Mouse (Mus musculus) liver, embryonic 11.5 days (tissue): ENCODE results near the gene Myod1. TPM values are rescaled to one million over a fixed set of nuclear protein-coding genes. Genes with fewer than 3 reads are reported as not detected.
A peak's percentile ranks its signal among the peaks of the same experiment; 100 is the strongest.

Experiments used
- ATAC-seq: fragments of 200-750 bp; cut with Nextera tagmentation; replicated peaks from 2 replicates; pipeline ENCODE4 v1.8.0; 2017; ENCODE audit warnings: moderate number of reproducible peaks, mild to moderate bottlenecking, moderate TSS enrichment, moderate library complexity; ENCODE audit not compliant: low FRiP score
- DNase-seq: peaks from one replicate; pipeline ENCODE4 v3.0.0-alpha.2; 2017; ENCODE audit warnings: low spot score
- H3K27ac ChIP-seq: fragments of 300-500 bp; sonication (generic); 2 replicates; pipeline ENCODE4 v1.5.1; 2014; ENCODE audit warnings: mild to moderate bottlenecking, low read depth, low read length, control low read depth
- H3K27me3 ChIP-seq: fragments of 300-500 bp; sonication (generic); replicated peaks from 2 replicates; pipeline ENCODE4 v1.6.1; 2014; ENCODE audit warnings: low read length, mixed read lengths; ENCODE audit not compliant: control insufficient read depth, insufficient read depth
- H3K36me3 ChIP-seq: fragments of 300-500 bp; sonication (generic); 2 replicates; pipeline ENCODE4 v1.6.1; 2014; ENCODE audit warnings: mild to moderate bottlenecking, low read length, moderate library complexity, mixed read lengths; ENCODE audit not compliant: control insufficient read depth, insufficient read depth
- H3K4me1 ChIP-seq: fragments of 300-500 bp; sonication (generic); replicated peaks from 2 replicates; pipeline ENCODE4 v1.6.1; 2014; ENCODE audit warnings: low read length, mixed read lengths; ENCODE audit not compliant: control insufficient read depth, insufficient read depth
- H3K4me2 ChIP-seq: fragments of 300-500 bp; sonication (generic); 2 replicates; pipeline ENCODE4 v1.6.1; 2014; ENCODE audit warnings: mild to moderate bottlenecking, control low read depth, moderate library complexity
- H3K4me3 ChIP-seq: fragments of 300-500 bp; sonication (generic); 2 replicates; pipeline ENCODE4 v1.5.1; 2014; ENCODE audit warnings: low read depth, low read length, control low read depth
- H3K9ac ChIP-seq: fragments of 300-500 bp; sonication (generic); 2 replicates; pipeline ENCODE4 v1.6.1; 2014; ENCODE audit warnings: low read depth, low read length, control low read depth
- H3K9me3 ChIP-seq: fragments of 300-500 bp; sonication (generic); 2 replicates; pipeline ENCODE4 v1.6.1; 2016; ENCODE audit warnings: low read length, inconsistent platforms, mixed read lengths; ENCODE audit not compliant: control insufficient read depth
- WGBS: fragments of 180-500 bp; shearing (Covaris S2); extraction: QIAGEN DNeasy Blood & Tissue Kit; methylation state at CpG from one replicate; pipeline ENCODE4 v1.1.7; 2014; 5-methylcytosine and 5-hydroxymethylcytosine counted together
- polyA plus RNA-seq: library from polyadenylated mRNA; unstranded; fragments of >200 nt; fragmentation: Nextera tagmentation; extraction: Ambion mirVana; gene quantifications from 2 replicates; pipeline ENCODE4 v1.2.1, GENCODE M21; 2014

Myod1 gene
- polyA plus RNA-seq, 1 experiment from 2014 or later = 2.3 TPM

- 47% methylated on average over 6 of the region's 6 CpGs for WGBS
- H3K4me2 ChIP-seq = peak overlapping the region; percentile 79
- no peak overlapping the region for H3K4me3 ChIP-seq
- H3K27ac ChIP-seq = no peak overlapping the region
- no peaks in the 10 kb centered on the region for H3K9me3 ChIP-seq
- 0 out of 2 replicates have a peak, but pooled peaks cover 6% of the 10 kb centered on the region for H3K4me1 ChIP-seq
- no peaks in the 10 kb centered on the region for H3K36me3 ChIP-seq
- ATAC-seq = no peak
- peaks cover 68% of the 10 kb centered on the region for H3K27me3 ChIP-seq
- no peak overlapping the region for H3K9ac ChIP-seq
- DNase-seq = no peak
Measured at GRCm38 (mm10) chr7:46395571-46395970, 19.3 kb downstream of the Myod1 start.

GRCm38 (mm10) chr7:46396231-46396927 lies 20.1 kb downstream of the Myod1 start, which contains the start of gene Kcnc1:
Gene Kcnc1 (plus strand): TSS chr7:46396497.
- Histone ChIP-seq H3K36me3 (no peaks in the 10 kb centered on the region), H3K27ac (no peak within 1 kb of the TSS), H3K9me3 (no peaks in the 10 kb centered on the region), H3K4me1 (0 out of 2 replicates have a peak, but pooled peaks cover 6% of the 10 kb centered on the region), H3K9ac (no peak within 1 kb of the TSS), H3K4me2 (peak within 1 kb of the TSS; percentile 79), H3K27me3 (peaks cover 68% of the 10 kb centered on the region), H3K4me3 (peak within 1 kb of the TSS; percentile 49)
- under 1% methylated on average over 91 of the region's 93 CpGs for WGBS
- DNase-seq = peak; percentile 84
- peak; percentile 71 for ATAC-seq

- ATAC-seq = no peak
- Histone ChIP-seq H3K27me3 (peaks cover 68% of the 10 kb centered on the region), H3K9me3 (no peaks in the 10 kb centered on the region), H3K4me2 (peak overlapping the region; percentile 79), H3K4me1 (0 out of 2 replicates have a peak, but pooled peaks cover 6% of the 10 kb centered on the region), H3K4me3 (peak overlapping the region; percentile 49), H3K36me3 (no peaks in the 10 kb centered on the region), H3K27ac (no peak overlapping the region), H3K9ac (no peak overlapping the region)
- 3% methylated on average over 63 of the region's 64 CpGs for WGBS
- no peak for DNase-seq
Measured at GRCm38 (mm10) chr7:46396928-46397731, 20.9 kb downstream of the Myod1 start.

- DNase-seq = no peak
- no peak for ATAC-seq
- Histone ChIP-seq H3K9me3 (no peaks in the 10 kb centered on the region), H3K9ac (no peak overlapping the region), H3K4me1 (0 out of 2 replicates have a peak, but pooled peaks cover 6% of the 10 kb centered on the region), H3K36me3 (no peaks in the 10 kb centered on the region), H3K27me3 (peaks cover 68% of the 10 kb centered on the region), H3K4me3 (no peak overlapping the region; the same call in 1 of the 2 replicates), H3K4me2 (no peak overlapping the region; the same call in 1 of the 2 replicates), H3K27ac (no peak overlapping the region)
- 11% methylated on average over 70 of the region's 70 CpGs for WGBS
Measured at GRCm38 (mm10) chr7:46397732-46398333, 21.6 kb downstream of the Myod1 start.

DNA sequence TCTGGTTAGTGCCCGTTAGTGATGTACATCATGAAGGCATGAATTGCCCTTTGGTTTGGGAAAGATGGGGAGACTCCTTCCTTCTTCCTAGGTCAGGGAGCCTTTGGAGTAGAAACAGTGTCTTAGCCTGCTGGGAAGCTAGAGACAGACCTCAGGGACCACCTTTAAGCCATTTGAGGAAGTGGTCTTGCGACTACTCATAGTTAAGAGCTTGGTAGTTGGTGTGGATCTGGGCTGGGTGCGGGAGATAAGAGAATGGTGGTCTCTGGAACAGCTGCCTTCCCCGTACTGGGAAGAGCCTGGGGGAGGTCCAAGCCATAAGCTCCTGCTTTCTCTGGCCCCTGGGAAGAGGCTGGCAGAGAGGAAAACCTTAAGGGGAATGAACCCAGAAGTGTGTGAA lies 22.3 kb downstream of the Myod1 start:
- ATAC-seq (no peak), DNase-seq (no peak)
- peaks cover 64% of the 10 kb centered on the region for H3K27me3 ChIP-seq
- no peak overlapping the region for H3K27ac ChIP-seq
- 0 out of 2 replicates have a peak, but pooled peaks cover 6% of the 10 kb centered on the region for H3K4me1 ChIP-seq
- no peaks in the 10 kb centered on the region for H3K36me3 ChIP-seq
- 30% methylated on average over 4 of the region's 4 CpGs for WGBS
- H3K4me2 ChIP-seq = no peak overlapping the region
- H3K9ac ChIP-seq = no peak overlapping the region
- H3K4me3 ChIP-seq = no peak overlapping the region
- H3K9me3 ChIP-seq = no peaks in the 10 kb centered on the region

- WGBS = 67% methylated on average over 1 of the region's 1 CpGs
- Histone ChIP-seq H3K9ac (no peak overlapping the region), H3K27ac (no peak overlapping the region), H3K27me3 (peaks cover 54% of the 10 kb centered on the region), H3K4me1 (0 out of 2 replicates have a peak, but pooled peaks cover 6% of the 10 kb centered on the region), H3K9me3 (no peaks in the 10 kb centered on the region), H3K36me3 (no peaks in the 10 kb centered on the region), H3K4me2 (no peak overlapping the region), H3K4me3 (no peak overlapping the region)
- DNase-seq = no peak
- ATAC-seq = no peak
Measured at GRCm38 (mm10) chr7:46399676-46400075, 23.4 kb downstream of the Myod1 start.

DNA sequence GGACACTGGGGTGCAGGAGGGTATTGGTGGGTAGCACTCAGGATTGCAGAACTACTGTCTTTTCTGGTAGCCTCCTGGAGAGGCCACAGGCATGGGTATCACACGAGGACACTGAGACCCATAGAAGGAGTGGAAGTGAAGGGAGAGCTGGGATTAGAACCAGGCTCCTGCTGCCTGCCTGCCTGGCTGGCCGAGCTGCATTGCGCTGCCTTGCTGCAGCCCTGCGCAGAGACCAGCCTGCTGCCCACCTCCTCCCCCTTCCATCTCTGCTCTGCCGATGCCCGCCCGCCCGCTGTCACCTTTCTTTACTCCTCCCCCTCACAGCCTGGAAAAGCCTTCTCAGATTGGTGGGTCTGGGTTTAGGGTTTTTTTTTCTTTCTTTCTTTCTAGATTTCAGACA lies 24.1 kb downstream of the Myod1 start:
- Histone ChIP-seq H3K27ac (no peak overlapping the region), H3K36me3 (no peaks in the 10 kb centered on the region), H3K27me3 (peaks cover 48% of the 10 kb centered on the region), H3K9ac (no peak overlapping the region), H3K9me3 (no peaks in the 10 kb centered on the region), H3K4me3 (no peak overlapping the region), H3K4me1 (0 out of 2 replicates have a peak, but pooled peaks cover 6% of the 10 kb centered on the region), H3K4me2 (no peak overlapping the region)
- 67% methylated on average over 8 of the region's 8 CpGs for WGBS
- DNase-seq (no peak), ATAC-seq (no peak)

- Histone ChIP-seq H3K27me3 (peaks cover 35% of the 10 kb centered on the region), H3K9me3 (no peaks in the 10 kb centered on the region), H3K36me3 (no peaks in the 10 kb centered on the region), H3K4me3 (no peak overlapping the region), H3K4me2 (no peak overlapping the region), H3K27ac (no peak overlapping the region), H3K4me1 (no peaks in the 10 kb centered on the region), H3K9ac (no peak overlapping the region)
- WGBS = 77% methylated on average over 3 of the region's 3 CpGs
- DNase-seq (no peak), ATAC-seq (no peak)
Measured at GRCm38 (mm10) chr7:46401371-46402180, 25.3 kb downstream of the Myod1 start.
